Mouse (Mus musculus) heart, embryonic 14.5 days (tissue): ENCODE data around the gene Chka. TPM values are rescaled to one million over a fixed set of nuclear protein-coding genes. Genes with fewer than 3 reads are reported as not detected.

Experiments
- ATAC-seq: fragments of 200-750 bp; cut with Nextera tagmentation; 2 replicates; pipeline ENCODE4 v1.8.0; 2017; ENCODE audit warnings: low read depth, moderate TSS enrichment; ENCODE audit not compliant: insufficient number of reproducible peaks, insufficient read depth, low FRiP score
- H3K27ac ChIP-seq, 2 experiments: fragments of 200-500 bp in 1 of 2; fragments of 300-500 bp in 1 of 2; sonication (generic) in 1 of 2; replicated peaks in 1 of 2; 2 replicates each; pipeline ENCODE4 v1.5.1; 2012 to 2014; ENCODE audit warnings: low read depth in 2 of 2, low read length in 2 of 2, control low read depth in 1 of 2, mild to moderate bottlenecking in 1 of 2, mixed read lengths in 1 of 2; ENCODE audit not compliant: control insufficient read depth in 1 of 2, insufficient read depth in 1 of 2
- H3K27me3 ChIP-seq: fragments of 300-500 bp; sonication (generic); 2 replicates; pipeline ENCODE4 v1.6.1; 2014; ENCODE audit warnings: mild to moderate bottlenecking, low read length, control low read depth; ENCODE audit not compliant: control insufficient read depth, insufficient read depth
- H3K36me3 ChIP-seq: fragments of 300-500 bp; sonication (generic); 2 replicates; pipeline ENCODE4 v1.6.1; 2014; ENCODE audit warnings: mild to moderate bottlenecking, control low read depth, low read length, mixed read lengths; ENCODE audit not compliant: control insufficient read depth, insufficient read depth
- H3K4me1 ChIP-seq, 2 experiments: fragments of 200-500 bp in 1 of 2; fragments of 300-500 bp in 1 of 2; sonication (generic) in 1 of 2; 2 replicates each; pipeline ENCODE4 v1.6.1; 2012 to 2014; ENCODE audit warnings: low read length in 2 of 2, control low read depth in 1 of 2, mixed read lengths in 1 of 2; ENCODE audit not compliant: control insufficient read depth in 2 of 2, insufficient read depth in 2 of 2
- H3K4me2 ChIP-seq: fragments of 300-500 bp; sonication (generic); 2 replicates; pipeline ENCODE4 v1.6.1; 2014; ENCODE audit warnings: mild to moderate bottlenecking, low read length
- H3K4me3 ChIP-seq, 2 experiments: fragments of 200-500 bp in 1 of 2; fragments of 300-500 bp in 1 of 2; sonication (generic) in 1 of 2; 2 replicates each; pipeline ENCODE4 v1.5.1; 2012 to 2014; ENCODE audit warnings: low read length in 2 of 2, mild to moderate bottlenecking in 2 of 2, control low read depth in 1 of 2, low read depth in 1 of 2, moderate library complexity in 1 of 2; ENCODE audit not compliant: control insufficient read depth in 1 of 2, insufficient read depth in 1 of 2
- H3K9ac ChIP-seq: fragments of 300-500 bp; sonication (generic); 2 replicates; pipeline ENCODE4 v1.6.1; 2014; ENCODE audit warnings: mild to moderate bottlenecking, low read length
- H3K9me3 ChIP-seq: fragments of 300-500 bp; sonication (generic); 2 replicates; pipeline ENCODE4 v1.6.1; 2016; ENCODE audit warnings: low read length, control low read depth; ENCODE audit not compliant: control insufficient read depth
- WGBS: fragments of 180-500 bp; shearing (Covaris S2); extraction: QIAGEN DNeasy Blood & Tissue Kit; methylation state at CpG from one replicate; pipeline ENCODE4 v1.1.7; 2014; 5-methylcytosine and 5-hydroxymethylcytosine counted together
- polyA plus RNA-seq: library from polyadenylated mRNA; unstranded; fragments of >200 nt; fragmentation: Nextera tagmentation; extraction: Ambion mirVana; gene quantifications from 2 replicates; pipeline ENCODE4 v1.2.1, GENCODE M21; 2014

Chka gene
- polyA plus RNA-seq, 1 experiment from 2014 or later: 25.5 TPM

DNA sequence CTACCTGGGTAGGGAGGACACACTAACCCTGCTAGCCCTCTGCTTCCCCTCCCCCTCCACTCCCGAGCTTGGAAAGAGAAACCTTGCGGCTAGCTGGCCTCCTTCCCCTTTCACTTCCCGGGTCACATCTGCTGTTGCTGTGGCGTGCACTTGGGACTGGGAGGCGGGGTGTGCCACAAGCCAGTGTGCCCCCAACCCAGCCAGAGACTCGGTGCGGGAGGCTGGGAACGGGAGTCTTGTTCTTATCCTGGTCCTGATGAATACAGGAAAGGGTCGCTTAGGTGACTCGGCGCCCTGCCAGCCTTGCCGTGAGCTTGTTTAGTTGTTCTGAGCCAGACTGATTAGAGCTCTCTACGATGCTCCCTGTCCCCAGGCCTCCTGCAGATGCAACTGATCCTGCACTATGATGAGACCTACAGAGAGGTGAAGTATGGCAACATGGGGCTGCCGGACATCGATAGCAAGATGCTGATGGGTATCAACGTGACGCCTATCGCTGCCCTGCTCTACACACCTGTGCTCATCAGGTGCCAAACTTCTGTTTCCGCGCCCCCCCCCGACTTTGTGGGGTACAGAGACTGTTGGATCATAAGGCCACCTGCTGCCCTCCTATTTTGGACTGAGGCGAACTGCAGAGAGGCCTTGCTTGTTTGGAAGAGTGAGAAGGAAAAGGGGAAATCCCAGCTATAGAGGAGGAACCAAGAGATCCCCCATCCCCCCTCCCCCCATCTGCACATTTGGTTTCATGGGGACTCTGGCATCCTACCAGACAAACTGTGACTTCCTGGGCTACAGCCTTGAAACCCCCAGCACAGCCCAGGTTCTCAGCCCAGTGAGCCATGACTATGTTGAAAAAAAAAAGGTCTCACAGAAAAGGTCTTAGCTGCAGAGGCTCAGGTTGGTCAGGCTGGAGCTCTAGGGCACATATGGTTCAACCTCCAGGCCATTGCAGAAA, 84.6 kb downstream of the Chka start:
- ATAC-seq: 0 out of 2 replicates have a peak, but pooled peaks have one; percentile 40
- 0 out of 4 replicates have a peak overlapping the region, but pooled peaks of 1 of the 2 experiments have one; percentile 33 for H3K27ac ChIP-seq
- H3K9me3 ChIP-seq: no peaks in the 10 kb centered on the region
- H3K36me3 ChIP-seq: no peaks in the 10 kb centered on the region
- peak overlapping the region; percentile 93 for H3K4me2 ChIP-seq
- peak overlapping the region; percentile 73 for H3K9ac ChIP-seq
- H3K4me3 ChIP-seq: peak overlapping the region; percentile 61 to 65
- peaks cover 6 to 11% of the 10 kb centered on the region in 2 experiments for H3K4me1 ChIP-seq
- 7% methylated on average over 22 of the region's 22 CpGs for WGBS
- H3K27me3 ChIP-seq: no peaks in the 10 kb centered on the region

DNA sequence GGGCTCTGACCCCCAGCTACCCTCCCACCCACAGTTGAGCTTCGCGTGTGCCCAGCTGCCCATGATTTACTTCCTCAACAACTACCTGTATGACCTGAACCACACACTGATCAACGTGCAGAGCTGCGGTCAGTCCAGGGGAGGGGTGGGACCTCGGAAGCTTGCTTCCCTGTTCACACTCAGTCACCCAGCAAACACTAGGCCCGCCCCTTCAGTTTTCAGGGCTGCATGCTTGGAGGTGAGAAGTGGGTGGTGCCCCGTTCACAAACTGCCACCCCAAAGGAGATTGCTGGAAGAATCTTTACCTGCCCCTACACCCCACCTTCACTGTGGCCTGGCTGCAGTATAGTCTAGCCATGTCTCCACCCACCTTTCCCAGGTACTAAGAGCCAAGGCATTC, 90.7 kb downstream of the Chka start:
- Histone ChIP-seq H3K9me3 (no peaks in the 10 kb centered on the region), H3K4me1 (peaks cover 8 to 11% of the 10 kb centered on the region in 2 experiments), H3K36me3 (no peaks in the 10 kb centered on the region), H3K4me2 (no peak overlapping the region), H3K27ac (no peak overlapping the region), H3K27me3 (peaks cover 6% of the 10 kb centered on the region; the same call in 1 of the 2 replicates), H3K4me3 (no peak overlapping the region), H3K9ac (no peak overlapping the region)
- no peak for ATAC-seq
- WGBS: 75% methylated on average over 7 of the region's 7 CpGs

DNA sequence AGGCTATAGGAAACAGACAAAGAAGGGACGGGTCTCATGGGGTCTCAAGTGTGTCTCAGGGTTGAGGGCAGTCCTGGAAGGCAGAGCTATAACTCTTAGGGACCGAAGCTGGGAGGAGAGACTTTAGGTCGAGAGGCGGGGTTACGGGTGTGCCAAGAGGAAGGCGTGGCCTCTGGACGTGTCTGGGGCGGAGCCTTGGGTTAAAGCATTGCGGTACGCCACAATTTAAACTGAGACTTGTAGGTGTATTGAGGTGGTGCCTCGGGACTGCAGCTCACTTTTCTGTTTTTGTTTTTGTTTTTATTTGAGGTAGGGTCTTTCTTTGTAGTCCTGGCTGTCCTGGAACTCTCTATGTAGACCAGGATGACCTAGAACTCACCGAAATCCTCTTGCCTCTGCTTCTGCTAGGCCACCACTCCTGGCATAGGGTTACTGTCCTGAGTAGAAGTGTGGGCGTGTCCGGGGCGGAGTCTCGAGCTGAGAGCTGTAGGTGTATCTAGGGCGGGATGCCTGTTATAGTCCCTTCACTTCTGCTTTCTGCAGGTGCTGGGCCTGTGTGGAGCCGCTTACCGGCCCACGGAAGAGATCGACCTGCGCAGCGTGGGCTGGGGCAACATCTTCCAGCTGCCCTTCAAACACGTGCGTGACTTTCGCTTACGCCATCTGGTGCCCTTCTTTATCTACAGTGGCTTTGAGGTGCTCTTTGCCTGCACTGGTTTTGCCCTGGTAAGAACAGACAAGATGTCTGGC, 91.6 kb downstream of the Chka start:
- no peak overlapping the region for H3K9ac ChIP-seq
- peak overlapping the region; percentile 7 to 24; a peak in 3 of 4 replicates for H3K4me3 ChIP-seq
- H3K4me1 ChIP-seq: peaks cover 8 to 11% of the 10 kb centered on the region in 2 experiments
- H3K27me3 ChIP-seq: peaks cover 6% of the 10 kb centered on the region; the same call in 1 of the 2 replicates
- WGBS: 17% methylated on average over 27 of the region's 27 CpGs
- ATAC-seq: no peak
- no peaks in the 10 kb centered on the region for H3K9me3 ChIP-seq
- no peak overlapping the region for H3K27ac ChIP-seq
- peak overlapping the region; percentile 56 for H3K4me2 ChIP-seq
- H3K36me3 ChIP-seq: no peaks in the 10 kb centered on the region

Other genes with a start within 250 kb of the Chka start
- gene Lrp5, start 165.2 kb upstream of the Chka start, polyA plus RNA-seq: 4.1 and 5.0 TPM in 2 replicates
- 18.0 and 18.2 TPM in 2 replicates for gene 1810055G02Rik, start 143.5 kb upstream of the Chka start, polyA plus RNA-seq
- 25.6 and 27.3 TPM in 2 replicates for gene Kmt5b, start 84.4 kb upstream of the Chka start, polyA plus RNA-seq
- gene Tcirg1, start 55.4 kb downstream of the Chka start, polyA plus RNA-seq: 16.1 and 17.1 TPM in 2 replicates
- 479 and 507 TPM in 2 replicates for gene Ndufs8, start 61.0 kb downstream of the Chka start, polyA plus RNA-seq
- 2.3 and 2.9 TPM in 2 replicates for gene Aldh3b1, start 78.0 kb downstream of the Chka start, polyA plus RNA-seq
- 11.2 and 14.5 TPM in 2 replicates for gene Unc93b1, start 83.4 kb downstream of the Chka start, polyA plus RNA-seq
- not detected in 2 replicates for gene Aldh3b3, start 106.9 kb downstream of the Chka start, polyA plus RNA-seq
- gene Aldh3b2, start 120.6 kb downstream of the Chka start, polyA plus RNA-seq: 0.09 and 0.18 TPM in 2 replicates
- 13.1 and 14.5 TPM in 2 replicates for gene Acy3, start 134.8 kb downstream of the Chka start, polyA plus RNA-seq
- gene Tbx10, start 141.0 kb downstream of the Chka start, polyA plus RNA-seq: not detected in 2 replicates
- gene Nudt8, start 148.8 kb downstream of the Chka start, polyA plus RNA-seq: 73.2 and 74.1 TPM in 2 replicates
- gene Gm49405, start 148.9 kb downstream of the Chka start, polyA plus RNA-seq: 4.3 and 4.6 TPM in 2 replicates
- gene Doc2g, start 151.5 kb downstream of the Chka start, polyA plus RNA-seq: 85.2 and 90.7 TPM in 2 replicates
- gene Ndufv1, start 161.0 kb downstream of the Chka start, polyA plus RNA-seq: 552 and 561 TPM in 2 replicates
- 399 and 401 TPM in 2 replicates for gene Gstp1, start 186.2 kb downstream of the Chka start, polyA plus RNA-seq
- gene Gstp2, start 194.2 kb downstream of the Chka start, polyA plus RNA-seq: 8.0 and 10.3 TPM in 2 replicates
- gene Gstp3, start 207.8 kb downstream of the Chka start, polyA plus RNA-seq: not detected in 2 replicates
- not detected in 2 replicates for gene Cabp2, start 229.8 kb downstream of the Chka start, polyA plus RNA-seq
- gene Cdk2ap2, start 245.4 kb downstream of the Chka start, polyA plus RNA-seq: 62.5 and 63.8 TPM in 2 replicates
- gene Pitpnm1, start 248.2 kb downstream of the Chka start, polyA plus RNA-seq: 17.3 TPM in 2 replicates